Mouse (Mus musculus): Measurements from ENCODE around the gene Gm47959.
A peak's percentile ranks its signal among the peaks of the same experiment; 100 is the strongest.

The Gm47959 gene

GRCm38 (mm10) chr1:83034509-83034908, 34.2 kb downstream of the Gm47959 start:
- no peak for DNase-seq

GRCm38 (mm10) chr1:83036892-83037667, 36.7 kb downstream of the Gm47959 start:
- no peak for DNase-seq

GRCm38 (mm10) chr1:83038109-83038672, 37.8 kb downstream of the Gm47959 start, which contains the start of gene Slc19a3:
TSS of gene Slc19a3 (minus strand) at chr1:83038448.
- DNase-seq: peak; percentile 32

GRCm38 (mm10) chr1:83039080-83039479, 38.7 kb downstream of the Gm47959 start:
- DNase-seq: no peak

GRCm38 (mm10) chr1:83042380-83042779, 42.0 kb downstream of the Gm47959 start, which contains the start of gene Krtap28-10:
TSS of gene Krtap28-10 (minus strand) at chr1:83042480.
- DNase-seq: no peak

GRCm38 (mm10) chr1:83044882-83045427, 44.6 kb downstream of the Gm47959 start, which contains the start of gene Gm47969:
TSS of gene Gm47969 (plus strand) at chr1:83044932.
- DNase-seq: no peak

Data from lung, postnatal 14 days (tissue).